Mouse (Mus musculus): Measurements from ENCODE around the gene Tradd.
"Not testable (repeated sequence)": the region's sequence is repeated elsewhere in the genome, so short reads cannot be mapped to it uniquely, and the experiment has no call there.

The Tradd gene

GRCm38 (mm10) chr8:105235206-105235605 lies 29.2 kb downstream of the Tradd start:
- DNase-seq, result no peak

DNA sequence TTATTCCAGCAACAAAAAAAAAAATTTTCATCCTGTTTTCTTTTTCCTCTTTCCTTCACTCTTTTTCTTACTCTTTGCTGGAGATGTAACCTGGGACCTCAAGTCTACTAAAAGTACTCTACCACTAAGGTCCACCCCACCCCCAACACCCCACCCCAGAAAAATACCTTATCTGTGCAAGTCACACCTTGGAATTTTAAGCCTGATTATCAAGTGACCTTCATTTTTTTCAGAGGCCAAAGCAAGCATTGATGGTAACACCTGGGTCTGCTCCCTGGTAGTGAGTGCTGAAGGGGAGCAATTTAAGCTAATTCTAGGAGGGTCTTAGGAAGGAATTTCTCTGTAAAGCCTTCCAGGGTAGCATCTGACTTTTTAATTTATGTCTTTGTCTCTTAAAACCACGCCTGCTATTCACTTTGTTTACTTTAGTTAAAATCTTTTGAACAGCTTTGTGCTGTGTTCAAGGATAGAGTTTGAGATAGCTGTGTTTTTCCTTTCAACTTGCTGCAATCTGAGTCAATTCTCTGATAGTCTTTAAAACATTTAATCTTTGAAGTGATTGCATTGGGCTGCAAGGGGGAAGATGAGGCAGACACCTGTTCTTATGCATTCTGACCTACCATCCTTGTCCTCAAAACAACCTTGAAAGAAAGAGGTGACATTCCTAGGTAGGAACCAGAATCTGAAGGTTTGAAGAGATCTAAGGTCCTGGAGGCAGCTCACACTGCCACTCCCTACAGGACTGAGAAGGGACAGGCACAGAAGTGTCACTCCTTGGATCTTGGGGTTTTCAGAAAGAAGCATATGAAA lies 31.1 kb downstream of the Tradd start:
- DNase-seq, result no peak

DNA sequence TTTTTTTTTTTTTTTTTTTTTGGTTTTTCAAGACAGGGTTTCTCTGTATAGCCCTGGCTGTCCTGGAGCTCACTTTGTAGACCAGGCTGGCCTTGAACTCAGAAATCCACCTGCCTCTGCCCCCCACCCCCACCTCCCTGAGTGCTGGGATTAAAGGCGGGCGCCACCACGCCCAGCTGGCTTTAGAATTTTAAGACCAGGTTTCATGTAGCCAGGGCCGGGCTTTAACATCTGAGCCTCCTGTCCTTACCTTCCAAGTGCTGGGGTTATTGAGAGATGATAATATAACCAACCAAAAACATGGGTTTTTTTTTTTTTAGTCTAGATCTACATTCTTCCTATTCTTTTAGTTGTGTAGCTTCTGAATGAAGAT lies 32.1 kb downstream of the Tradd start:
- not testable (repeated sequence) for DNase-seq

DNA sequence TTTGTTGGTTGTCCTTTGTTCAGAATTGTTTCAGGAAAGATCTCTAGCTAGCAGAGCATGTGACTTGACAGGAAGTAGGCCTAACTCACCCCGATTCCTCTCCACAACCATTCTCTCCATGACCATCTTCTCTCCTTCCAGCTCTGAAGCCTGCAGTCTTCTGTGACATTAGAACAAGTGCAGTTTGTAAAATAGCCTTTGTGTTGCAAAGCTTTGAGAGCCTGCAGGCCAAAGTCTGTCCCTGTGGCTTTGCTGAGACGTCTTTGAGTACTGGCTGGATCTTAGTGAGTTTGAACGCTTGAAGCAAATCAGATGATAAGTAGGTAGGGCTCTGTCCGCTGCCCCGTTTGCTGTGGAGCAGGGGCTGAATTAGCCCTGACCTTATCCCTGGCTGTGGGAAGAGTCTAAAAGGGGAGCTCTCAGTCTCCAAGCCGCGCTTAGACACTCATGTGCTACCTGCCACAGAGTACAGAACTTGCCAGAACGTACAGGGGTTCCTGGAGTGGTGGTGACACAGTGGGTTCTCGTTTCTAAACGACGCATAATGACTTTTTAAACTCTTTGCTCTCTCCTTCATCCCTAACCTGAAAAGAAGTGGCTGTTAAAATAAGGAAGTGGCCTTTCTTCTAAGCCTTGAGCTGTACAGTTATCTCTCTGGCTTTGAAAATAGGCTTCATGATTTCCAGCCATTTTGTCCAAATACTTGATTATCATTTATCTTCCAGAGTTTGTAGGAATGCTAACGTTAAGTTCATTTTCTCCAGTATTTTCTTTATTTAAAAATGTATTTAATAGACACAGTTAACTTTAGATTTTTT lies 32.7 kb downstream of the Tradd start:
- no peak for DNase-seq

- DNase-seq, result no peak
Observed at GRCm38 (mm10) chr8:105225917-105226316, 38.5 kb downstream of the Tradd start.

GRCm38 (mm10) chr8:105225272-105225593 lies 39.2 kb downstream of the Tradd start:
- DNase-seq, result no peak

DNA sequence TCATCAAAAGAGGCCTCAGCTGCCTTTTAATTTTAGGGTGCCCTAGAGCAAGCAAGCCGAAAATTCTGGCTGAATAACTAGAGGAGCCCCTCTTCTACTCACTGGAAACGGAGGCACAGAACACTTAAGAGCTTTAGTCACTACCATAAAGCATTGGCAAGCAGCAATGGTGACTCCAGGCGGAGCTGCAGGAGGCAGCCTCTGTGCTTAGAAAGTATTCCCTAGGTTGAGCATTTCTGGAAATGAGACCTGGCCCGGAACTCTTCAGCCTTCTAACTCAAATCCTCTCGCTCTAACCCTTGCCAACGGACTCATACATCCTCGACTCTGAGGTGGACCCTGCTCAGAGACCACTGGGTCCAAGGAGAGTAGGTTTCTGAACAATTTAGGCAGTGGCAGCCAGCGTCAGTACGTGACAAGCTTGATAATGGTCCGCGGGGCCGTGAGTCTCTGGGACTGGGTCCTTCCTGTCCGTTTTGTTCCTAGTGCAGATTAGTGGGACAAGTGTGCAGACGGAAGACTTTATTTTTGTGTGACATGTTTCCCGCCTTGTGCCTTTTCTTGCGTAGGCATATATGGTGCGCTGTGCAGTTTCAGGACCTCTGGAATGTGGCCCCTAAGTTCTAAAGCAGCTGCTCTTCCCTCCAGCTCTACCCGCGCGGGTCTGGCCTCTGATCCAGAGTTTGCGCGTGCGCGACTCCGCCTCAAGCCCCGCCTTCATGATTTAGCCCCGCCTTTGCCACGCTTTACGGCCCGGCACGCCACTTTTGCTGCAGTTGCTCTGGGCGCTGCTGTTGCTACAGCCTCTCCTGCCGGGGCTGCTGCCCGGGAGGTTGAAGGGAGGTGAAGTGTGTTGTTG lies 39.8 kb downstream of the Tradd start, which contains the start of gene D230025D16Rik:
Gene D230025D16Rik, plus strand, starts transcription at position 733 of the 859 bp plus-strand sequence.
- peak; percentile 95 to 97 for DNase-seq

DNA sequence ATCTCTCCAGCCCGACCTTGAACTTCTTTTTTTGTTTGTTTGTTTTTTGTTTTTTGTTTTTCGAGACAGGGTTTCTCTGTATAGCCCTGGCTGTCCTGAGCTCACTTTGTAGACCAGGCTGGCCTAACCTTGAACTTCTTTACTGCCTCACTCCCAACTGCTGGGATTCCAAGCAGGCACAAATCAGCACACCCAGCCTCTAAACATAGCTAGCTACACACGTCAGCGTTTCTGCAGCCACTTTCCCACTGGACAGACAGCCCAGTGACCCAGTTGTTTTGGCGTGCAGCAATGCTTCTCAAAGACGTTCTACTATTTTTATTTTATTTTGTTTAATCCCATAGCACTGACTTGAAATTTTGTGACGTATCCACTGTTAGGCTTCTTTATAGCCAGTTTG lies 40.6 kb downstream of the Tradd start:
- no peak for DNase-seq

DNA sequence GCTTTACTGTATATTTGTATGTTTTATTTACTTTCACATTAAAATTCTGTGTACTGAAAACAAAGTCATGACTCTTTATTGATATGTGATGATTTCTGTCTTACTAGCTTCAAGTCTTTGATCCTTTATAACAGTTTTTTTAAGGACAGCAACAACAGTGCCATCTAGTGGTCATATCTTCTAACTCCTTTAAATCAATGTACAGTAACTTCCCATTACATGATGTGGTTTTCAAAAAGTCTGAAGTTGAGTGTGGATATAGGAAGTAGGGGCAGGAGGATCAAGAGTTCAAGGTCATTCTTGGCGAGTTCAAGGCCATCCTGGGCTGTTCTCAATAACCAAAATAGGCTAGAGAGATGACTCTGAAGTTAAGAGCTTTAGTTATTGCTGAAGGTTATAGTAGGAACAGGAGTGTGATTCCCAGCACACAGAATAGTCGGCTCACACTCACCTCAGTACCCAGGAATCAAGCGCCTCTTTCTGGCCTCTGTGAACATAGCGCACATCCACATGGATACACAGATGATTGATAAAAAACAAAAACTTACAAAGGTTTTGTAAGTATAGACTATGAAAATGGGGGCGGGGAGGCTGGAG lies 46.4 kb downstream of the Tradd start:
- DNase-seq, result peak in 1 of 2 experiments; percentile 14

DNA sequence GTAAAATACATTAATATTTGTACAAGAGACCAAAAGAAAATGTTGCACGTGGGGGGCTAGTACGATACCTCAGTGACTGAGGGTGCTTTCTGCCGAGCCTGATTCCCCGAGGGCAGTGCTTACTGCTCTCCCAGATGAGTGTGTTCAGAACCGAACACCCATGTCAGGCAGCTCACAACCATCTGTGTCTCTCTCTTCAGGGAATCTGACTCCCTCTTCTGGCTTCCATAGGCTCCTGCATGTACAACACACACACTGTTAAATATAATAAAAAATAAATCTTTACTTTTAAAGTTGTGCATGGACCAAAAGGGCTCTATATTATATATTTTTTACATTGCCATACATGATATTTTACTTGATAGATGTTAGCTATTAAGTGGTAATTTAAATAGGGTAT lies 50.3 kb downstream of the Tradd start:
- DNase-seq, result no peak

GRCm38 (mm10) chr8:105209153-105210110 lies 55.0 kb downstream of the Tradd start:
- no peak for DNase-seq
